Mouse (Mus musculus): ENCODE data around the gene Baz2b. TPM values are rescaled to one million over a fixed set of nuclear protein-coding genes. Genes with fewer than 3 reads are reported as not detected.
"Not testable (repeated sequence)": the region's sequence is repeated elsewhere in the genome, so short reads cannot be mapped to it uniquely, and the experiment has no call there.

Gene Baz2b
- total RNA-seq, 2 experiments from 2014 or later = 29.9 to 41.9 TPM

DNA sequence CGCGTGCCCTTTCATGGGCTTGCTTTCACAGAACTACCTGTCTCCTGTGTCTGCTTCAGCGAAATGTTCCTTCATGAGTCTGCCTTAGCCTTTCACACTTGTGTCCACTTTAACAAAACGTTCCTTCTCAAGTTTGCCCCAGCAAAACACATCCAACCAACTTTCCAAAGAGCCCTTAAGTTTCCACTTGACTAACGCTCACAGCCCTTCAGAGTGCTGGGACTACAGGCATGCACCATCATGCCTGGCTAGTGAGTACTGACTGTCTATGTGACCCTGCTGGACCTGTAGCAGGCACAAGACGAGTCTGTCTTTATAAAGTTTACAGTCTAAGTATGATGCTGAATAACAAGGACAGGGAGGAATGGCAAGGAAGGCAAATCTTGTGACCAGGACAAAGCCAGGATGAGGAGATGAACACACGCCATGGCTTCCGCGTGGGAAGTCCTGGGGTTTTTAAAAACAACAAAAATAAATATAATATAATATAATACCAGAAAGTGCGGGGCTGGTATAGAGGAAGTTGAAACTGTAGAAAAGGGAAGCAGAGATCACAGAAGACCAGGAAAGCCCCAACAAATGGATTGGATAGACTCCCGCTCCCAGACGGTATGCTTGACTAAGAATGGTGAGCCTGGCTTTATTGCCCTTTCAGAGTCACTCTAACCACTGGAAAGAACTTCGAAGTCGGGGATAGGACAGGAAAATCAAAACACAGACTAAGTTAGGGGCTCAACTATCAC is 120.7 kb downstream of the Baz2b start:
- DNase-seq = no peak

DNA sequence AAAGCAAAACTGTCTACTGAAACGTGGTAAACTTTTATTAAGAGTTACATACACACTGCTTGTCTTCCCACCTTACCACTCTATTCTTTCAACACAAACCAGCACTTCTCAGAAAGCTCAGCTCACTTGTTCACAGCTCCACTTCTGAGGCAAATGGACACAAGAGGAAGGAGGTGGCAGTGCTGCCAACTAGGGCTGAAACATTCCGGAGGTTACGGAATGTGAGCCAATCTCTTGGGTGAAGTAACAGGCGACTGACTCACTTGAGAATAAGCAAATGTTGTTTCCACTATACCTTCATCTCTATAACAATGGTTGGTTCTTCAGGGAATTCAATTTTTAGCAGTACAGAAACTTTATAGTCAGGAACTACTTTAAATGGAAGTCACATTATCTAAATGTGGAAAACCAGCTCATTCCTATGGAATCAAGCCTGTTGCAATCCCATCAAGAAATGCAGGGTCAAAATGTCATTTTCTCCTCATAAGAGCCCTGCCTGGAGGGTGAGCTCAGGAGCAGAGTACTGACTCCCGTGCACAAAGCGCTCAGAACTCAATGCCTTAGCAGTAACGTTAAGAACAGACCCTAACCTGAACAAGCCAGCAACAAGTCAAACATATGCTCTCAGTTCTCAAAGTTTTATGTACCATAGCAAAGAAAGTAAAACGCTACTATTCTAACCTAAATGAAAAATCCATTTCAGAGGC is 123.3 kb downstream of the Baz2b start:
- DNase-seq = peak; percentile 60 to 66

DNA sequence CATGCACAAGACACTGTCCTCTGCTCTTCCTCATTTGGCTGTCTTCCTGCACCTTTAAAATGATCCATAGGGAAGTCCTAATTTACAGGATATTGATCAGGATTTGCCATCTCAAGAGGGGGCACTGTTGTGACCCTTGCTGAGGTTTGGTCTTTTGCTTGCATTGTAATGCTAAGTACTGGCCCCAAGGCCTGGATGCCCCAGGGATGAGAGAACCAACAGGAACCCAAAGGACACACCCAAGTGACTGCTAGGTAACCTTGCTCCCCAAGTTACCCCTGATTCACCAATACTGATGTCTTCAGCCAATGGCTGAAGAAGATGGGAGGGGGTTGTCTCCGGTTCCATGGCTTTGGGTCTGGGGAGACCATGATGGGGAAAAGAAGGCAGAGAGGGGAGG is 124.8 kb downstream of the Baz2b start:
- DNase-seq = no peak

DNA sequence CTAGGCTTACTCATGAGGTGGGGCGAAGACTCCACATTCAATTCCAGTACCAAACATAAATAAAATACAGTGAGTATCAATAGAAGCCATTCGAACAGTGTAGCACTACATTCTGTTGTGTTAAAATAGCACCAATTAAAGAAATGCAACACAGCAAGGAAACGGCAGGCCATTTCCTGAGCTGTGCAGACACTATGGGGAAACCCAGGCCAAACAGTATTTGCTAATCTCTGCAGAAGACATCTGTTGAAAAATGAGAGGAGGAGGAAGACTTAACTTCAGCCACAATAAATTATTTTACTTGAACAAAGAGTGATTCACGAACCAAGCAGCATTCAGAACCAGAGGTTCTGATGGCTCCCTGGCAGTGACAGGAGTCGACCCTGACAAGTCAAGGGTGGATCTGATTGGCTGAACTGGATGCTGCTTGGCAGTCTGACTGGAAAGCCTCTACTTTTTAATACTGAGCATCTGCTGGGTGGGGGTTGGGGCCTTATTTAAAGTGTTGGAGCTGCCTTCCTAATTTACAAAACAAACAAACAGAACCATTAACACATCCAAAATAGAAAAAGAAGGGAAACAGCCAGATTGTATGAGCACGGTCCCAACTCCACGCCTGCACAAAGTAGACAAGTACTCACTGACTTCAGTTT is 126.5 kb downstream of the Baz2b start:
- peak; percentile 48 to 52 for DNase-seq

DNA sequence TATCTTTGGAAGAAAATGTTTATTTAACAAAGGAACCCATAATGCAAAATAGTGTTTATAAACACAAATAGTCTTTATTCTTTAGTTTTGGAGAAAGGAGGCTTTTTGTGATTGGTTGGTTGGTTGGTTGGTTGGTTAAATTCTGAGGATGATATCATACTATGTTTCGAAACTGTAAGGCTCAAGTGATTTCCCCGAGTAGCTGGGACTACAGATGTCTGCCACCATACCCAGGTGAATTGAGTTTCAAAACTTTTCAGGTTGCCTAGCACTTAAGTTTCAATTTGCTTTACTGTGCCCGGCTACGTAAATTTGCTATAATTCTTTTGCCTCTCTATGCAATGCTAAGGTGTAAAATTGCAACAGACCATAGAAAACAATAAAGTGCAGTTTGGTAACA is 127.4 kb downstream of the Baz2b start:
- no peak for DNase-seq

DNA sequence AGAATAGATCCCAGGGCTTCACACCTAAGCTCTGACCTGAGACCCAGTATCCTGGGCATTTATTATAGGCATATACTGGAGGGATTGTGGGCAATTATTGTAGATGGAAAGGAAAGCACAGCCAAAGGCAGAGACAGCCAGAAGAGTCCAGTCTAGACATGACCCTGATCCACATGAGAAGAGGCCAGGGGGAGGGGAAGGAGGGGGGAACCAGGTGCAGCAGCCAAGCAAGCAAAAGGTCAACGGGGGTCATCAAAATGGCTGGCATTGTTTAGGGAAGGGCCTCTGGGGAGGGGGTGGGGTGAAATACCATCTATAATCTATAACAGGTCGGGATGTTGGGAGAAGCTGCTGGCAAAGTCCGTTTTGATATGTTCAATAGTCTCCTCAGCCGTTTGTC is 128.8 kb downstream of the Baz2b start:
- no peak for DNase-seq

DNA sequence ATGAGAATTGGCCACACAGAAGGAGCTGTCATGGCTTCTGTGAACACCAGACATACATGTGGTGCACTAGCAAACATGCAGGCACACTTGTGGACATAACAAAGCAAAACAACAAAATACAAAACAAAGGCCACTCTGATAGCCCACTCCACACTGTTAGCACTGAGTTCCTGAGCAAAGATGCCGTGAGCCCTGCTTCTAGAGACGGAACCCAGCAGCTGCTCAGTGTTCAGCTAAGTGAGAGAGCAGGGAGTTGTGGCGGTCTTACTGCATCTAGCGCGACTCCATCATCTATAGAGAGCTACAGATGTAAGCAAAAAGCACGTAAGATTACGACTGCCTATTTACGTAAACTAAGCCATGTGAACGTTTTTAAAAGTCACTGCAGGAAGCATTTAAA is 132.0 kb downstream of the Baz2b start:
- DNase-seq = no peak

DNA sequence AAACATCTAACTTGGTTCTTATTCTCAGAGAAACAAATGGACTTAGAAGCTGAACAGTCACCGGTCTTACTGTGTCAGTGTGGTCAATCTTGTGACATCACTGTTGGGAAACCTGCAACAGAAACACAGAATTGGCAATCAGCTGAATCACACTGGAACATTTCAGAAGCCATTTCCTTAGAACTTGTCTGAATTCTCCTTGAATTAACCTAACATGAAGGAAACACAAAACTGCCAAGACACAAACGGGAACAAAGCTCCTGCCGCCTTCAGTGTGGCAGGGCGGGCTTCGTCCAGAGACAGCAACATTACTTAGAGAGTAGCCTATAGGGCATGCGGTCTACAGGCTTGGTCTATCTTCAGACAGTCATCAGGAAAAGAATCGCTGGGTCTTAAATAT is 132.8 kb downstream of the Baz2b start:
- peak; percentile 26 to 35 for DNase-seq

DNA sequence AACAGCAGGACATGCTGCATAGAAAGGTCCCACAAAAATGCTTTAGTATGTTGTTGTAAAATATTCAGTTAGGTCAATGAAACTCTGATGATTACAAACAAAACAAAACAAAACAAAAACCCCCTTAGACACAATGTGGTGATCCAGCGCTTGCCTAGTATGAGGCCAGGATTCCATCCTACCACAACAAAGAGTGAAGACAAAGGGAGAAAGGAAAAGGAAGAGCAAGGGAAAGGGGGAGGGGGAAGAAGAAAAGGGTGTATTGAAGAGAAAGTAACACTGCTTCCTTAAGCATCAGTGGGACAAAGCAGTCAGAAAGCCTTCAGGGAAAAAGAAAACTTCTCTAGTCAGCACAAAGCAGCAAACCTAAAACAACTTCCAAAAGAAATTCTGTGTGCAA is 133.6 kb downstream of the Baz2b start:
- no peak for DNase-seq

DNA sequence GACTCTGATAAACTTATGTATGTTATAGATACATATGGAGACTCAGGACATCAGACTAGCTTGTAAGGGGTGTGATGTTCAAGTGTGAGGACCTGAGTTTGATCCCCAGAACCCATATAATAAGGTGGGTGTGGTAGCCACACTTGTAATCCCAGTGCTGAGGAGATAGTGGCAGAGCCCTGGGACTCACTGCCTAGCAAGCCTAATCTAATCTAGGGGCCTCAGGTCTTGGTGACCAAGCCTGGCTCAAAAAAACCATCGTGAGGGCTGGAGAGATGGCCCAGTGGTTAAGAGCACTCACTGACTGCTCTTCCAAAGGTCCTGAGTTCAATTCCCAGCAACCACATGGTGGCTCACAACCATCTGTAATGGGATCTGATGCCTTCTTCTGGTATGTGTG is 135.8 kb downstream of the Baz2b start:
- not testable (repeated sequence) for DNase-seq

DNA sequence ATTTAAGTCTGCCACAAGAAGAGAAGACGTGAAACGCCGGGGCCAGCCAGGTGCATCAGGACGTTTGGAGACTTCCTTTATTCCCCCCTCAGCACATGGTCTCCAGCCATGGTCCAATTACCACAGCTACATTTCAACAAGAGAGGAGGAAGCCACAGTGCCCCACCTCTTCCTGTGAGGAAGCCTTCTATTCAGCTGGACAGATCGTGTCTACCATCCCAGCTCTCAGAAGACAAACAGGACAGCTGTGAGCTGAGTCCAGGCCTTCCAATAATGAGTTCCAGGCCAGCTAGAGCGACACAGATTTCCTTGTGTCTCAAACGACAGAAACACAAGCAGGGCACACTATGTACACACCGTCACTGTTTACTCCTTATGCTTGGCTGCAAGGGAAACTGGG is 137.8 kb downstream of the Baz2b start:
- peak; percentile 44 to 80 for DNase-seq

DNA sequence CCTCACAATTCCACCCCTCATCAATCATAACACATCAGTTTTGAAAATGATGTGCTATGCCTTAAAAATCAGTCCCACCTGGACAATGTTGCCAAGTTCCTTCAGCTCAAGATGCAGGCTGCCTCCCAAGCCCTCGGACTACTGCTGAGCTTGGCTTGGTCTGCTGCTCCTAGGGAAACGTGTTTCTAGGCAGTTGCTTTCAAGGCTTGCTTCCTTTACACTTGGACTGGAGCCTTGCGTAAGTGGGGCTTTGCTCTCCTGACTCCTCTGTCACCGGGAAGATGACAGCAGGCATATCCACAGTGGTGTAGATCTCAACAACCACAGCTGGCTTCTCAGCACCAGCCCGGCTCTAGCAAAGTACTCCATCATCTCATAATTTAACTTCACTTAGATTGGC is 138.7 kb downstream of the Baz2b start:
- DNase-seq = no peak

DNA sequence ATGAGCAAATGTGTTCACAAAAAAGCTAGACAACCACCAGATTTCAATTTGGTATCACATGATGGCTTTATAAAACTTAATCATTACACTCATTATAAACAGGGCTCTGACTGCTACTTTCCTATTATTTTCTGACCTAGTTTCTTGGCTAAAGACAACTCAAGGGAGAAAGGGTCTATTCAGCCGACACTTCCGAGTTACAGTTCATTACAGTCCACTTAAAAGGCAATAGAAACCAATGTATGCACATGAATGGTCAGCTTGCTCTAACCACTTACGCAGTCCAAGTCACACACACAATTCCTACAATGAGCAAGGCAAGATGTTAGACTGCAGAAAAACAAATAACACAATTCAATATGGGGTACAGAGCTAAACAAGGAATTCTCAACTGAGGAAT is 141.2 kb downstream of the Baz2b start:
- no peak for DNase-seq

DNA sequence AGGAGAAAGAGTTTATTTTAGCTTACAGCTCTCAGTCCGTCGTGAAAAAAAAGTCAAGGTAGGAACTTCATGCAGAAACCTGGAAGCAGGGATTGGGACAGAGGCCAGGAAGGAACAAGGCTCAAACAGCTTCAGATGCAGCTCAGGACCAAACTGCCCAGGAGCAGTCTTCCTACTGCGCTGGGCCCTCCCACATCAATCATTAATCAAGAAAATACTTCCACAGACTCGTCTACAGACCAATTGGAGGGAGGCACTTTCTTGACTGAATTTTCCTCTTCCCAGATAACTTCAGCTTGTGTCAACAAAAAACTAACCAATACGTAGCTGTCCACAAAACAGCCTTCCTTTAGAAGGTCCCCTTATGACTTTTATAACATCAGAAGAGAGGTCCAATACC is 144.2 kb downstream of the Baz2b start:
- DNase-seq = no peak

DNA sequence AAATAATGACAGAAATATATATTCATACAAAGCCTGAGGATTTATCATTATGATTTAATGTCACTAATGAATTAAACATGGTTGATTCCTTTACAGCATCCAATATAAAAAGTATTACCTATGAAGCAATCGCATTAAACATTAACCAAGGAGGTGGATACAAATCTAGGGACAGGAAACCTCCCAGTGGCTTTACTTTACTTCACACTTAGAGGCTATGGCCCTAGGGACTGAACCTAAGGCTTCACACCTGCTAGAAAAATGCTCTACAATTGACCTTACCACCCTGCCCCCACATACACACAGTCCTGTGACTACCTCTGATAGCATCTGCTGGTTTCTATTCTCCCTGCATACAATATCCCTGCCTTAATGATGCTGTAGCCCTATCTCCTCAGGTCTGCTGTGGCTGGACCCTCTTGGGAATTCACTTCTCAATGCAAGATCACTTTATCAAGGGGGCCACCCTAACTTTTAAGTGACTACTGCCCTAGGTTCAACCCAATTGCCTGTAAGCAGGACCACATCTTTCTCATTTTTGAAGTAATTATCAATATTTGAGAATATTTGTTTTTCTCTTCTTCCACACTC is 149.4 kb downstream of the Baz2b start:
- no peak for DNase-seq

DNA sequence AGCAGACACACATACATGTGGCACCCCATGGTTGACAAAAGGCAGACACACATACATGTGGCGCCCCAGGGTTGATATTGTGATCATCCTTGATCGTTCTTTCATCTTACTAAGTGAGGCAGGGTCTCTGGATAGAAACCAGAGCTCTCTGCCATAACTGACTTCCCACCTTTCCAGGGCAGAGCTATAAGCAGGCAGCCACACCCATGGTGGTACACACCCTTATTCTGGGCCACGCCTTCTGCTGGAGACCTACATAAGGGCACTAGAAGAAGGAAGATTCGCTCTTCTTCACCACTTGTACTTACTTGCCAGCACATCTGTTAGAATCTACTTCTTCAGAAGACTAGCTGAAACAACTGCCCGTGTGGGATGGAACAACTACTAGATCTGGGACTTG is 150.3 kb downstream of the Baz2b start:
- no peak for DNase-seq

DNA sequence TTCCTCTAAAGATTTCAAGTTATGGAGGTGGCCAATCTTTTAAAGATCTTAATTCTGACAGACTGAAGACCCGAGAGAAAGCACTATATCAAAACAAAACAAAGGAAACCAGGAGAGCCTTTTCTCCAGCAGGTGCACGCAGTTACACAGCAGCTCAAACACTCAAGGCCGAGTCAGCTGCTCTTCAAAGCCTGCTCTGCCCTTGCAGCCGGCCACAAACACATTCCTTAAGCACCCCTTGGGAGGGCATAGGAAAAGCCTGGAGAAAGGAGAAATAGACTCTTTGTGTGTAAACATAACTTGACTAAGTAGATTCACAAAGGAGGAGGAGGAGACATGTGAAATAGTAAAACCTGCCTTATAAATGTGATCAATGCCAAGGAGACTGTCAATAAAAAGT is 153.6 kb downstream of the Baz2b start:
- DNase-seq = no peak

DNA sequence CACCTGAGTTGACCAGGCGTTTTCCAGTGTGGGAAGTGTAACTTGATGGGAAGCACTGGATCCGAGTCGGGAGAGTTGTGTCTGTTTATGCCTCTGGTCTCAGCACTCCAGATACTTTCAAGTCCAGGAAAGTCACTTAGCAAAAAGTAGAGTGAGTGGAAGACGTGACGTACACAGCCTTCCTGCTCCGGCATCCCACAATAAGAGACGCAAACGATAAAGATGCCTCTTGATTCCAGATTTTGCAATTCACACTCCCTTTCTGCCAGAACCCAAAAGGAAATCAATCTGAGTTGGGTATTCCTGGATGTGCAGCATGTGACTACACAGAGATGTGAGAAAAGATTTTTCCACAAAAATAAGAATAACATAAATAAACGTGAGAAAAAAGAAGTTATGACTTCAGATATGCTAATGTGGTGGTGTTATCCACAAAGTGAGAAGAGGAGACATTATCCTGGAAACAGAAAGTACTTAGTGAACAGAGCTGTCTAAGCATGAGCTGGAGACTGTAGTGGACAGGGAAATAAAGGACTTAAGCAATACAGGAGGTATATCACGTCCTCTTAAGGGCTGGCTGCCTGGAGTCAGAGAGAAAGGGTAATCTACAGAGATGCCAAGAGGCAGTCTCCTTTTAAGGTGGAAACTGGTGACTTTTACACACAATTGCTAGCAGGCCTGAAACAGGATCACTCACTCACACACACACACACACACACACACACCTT is 154.7 kb downstream of the Baz2b start:
- DNase-seq = no peak

DNA sequence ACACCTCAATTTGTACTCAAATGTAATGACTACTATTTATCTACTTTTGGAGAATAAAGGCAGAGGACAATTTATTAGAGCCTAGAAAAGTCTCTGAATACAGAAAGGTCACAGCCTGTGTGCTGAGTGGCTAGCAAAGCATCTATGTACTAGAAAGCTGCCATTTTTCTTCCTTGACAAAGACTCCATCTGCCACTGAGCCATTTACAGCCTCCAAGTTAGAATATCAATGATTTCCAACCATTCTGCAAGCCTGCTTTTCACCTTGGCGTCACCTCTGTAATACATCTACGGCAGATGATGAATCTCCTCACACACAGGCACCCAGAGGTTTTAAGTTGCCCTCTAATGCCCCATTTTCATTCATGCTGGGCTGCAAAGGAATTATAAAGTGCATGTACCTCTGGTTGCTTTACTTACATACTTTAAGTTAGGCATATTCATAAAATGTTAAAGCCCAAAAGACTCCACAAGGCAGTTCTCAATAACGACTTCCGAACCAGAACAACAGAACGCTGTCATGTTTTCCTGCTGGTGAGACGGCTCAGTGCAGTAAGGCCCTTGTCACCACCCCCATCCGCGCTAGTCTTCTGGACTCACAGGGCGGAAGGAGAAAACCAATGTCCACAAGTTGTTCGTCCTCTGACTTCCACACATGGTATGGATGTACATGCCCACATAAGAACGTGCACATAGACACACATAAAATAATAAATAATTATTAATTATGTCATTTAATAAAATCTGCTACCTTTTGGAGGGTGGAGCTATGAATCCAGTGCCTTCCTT is 156.2 kb downstream of the Baz2b start:
- no peak for DNase-seq

DNA sequence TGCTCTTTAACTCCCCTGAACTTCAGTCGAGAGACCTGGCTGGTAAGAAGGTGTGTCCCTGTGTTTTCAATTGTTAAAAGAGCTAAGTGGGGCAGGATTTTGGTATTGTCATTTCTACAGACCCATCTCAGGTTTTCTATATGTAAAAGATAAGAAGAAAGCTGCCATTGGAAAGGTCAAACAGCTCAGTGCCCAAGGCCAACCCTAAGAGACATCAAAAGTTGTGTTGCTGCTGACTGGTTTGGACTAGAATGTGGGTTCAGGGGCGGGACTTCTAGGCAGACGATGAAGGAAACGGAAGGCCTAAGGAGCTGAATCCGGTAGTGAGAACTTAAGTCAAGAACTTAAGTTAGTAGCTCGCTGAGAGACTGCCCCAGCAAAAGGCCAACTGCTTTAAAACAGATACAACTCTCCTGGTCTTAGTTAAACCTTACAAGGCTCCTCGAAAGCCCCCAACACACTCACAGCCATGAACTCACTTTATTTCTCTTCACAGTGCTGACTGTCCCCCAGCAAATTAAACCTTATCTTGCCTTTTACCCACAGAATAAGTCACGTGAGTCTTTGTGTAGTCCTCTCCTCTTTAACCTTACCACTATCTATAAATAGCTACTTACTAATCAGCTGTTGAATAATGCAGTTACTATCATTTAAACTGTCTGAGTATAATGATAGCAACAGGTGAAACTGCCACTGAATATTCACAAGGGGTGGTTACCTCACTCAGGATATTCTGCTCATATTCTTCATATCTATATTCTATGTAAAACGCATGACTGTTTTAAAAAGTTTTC is 158.8 kb downstream of the Baz2b start:
- no peak for DNase-seq

DNA sequence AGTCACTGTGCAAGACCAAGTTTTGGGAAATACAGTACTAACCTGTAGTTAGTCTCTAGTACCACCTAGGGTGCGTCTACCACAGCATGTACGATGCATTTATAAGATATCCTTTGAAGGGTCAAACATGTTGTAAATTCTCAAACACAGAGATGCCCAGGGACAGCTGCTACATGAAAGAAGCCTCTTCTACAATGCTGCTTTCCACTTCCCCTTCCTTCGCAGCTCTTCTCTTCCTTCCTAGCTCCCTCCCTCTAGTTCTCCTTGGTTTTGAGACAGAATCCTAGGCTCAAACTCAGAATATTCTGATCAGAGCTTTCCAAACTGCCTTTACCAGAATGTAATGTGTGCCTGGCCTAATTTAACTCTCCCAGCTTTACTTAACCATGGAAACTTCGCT is 159.8 kb downstream of the Baz2b start:
- DNase-seq = no peak
